Mouse (Mus musculus): ENCODE data around the gene Phf11d. TPM values are rescaled to one million over a fixed set of nuclear protein-coding genes. Genes with fewer than 3 reads are reported as not detected.

Phf11d gene
- polyA plus RNA-seq (2012; rRNA removed; ENCODE audit: low replicate concordance) = 1.6 and 2.0 TPM in 2 replicates

GRCm38 (mm10) chr14:59365244-59365644 lies at the start of gene Phf11d:
Phf11d (minus strand) TSS chr14:59365470.

GRCm38 (mm10) chr14:59395281-59395680 lies 30.0 kb upstream of the Phf11d start, which contains the start of gene Phf11c:
Phf11c (minus strand) TSS chr14:59395381.

DNA sequence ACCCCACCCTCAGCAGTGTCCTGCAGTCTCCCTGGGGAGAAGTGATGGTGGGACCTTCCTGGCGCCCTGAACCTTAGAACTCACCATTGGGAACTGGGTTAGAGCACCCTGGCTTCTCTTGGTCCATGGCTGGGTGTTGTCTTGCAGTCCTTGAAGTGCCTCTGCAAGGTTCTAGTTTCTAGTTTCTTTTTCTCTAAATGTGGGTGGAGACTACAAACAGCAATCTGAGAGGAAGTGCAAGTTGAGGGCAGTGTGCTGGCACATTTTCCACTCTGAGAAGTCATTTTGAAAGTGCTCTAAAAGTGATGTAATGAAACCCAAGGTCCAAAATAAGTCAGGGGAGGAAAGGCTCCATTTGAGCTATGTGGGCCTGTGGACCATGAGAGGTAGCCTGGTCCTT lies 24.1 kb downstream of the Phf11d start, which contains the start of gene Phf11b:
TSS of gene Phf11b (minus strand) at position 163 of the 400 bp plus-strand sequence.

Other genes starting within 250 kb of the Phf11d start
- gene 1700129C05Rik, start 222.6 kb downstream of the Phf11d start, polyA plus RNA-seq (2012; rRNA removed; ENCODE audit: low replicate concordance) = not detected in 2 replicates
- gene Gm5142, start 186.7 kb downstream of the Phf11d start, polyA plus RNA-seq (2012; rRNA removed; ENCODE audit: low replicate concordance) = not detected in 2 replicates
- gene Rcbtb1, start 164.3 kb downstream of the Phf11d start, polyA plus RNA-seq (2012; rRNA removed; ENCODE audit: low replicate concordance) = 19.5 and 20.9 TPM in 2 replicates
- not detected in 2 replicates for gene Gm6904, start 105.3 kb downstream of the Phf11d start, polyA plus RNA-seq (2012; rRNA removed; ENCODE audit: low replicate concordance)
- 0.20 TPM in 1 of 2 replicates, not detected in the other for gene Phf11a, start 67.9 kb downstream of the Phf11d start, polyA plus RNA-seq (2012; rRNA removed; ENCODE audit: low replicate concordance)
- gene Phf11b, start 24.1 kb downstream of the Phf11d start, polyA plus RNA-seq (2012; rRNA removed; ENCODE audit: low replicate concordance) = 0.08 and 0.28 TPM in 2 replicates
- 0.12 and 0.13 TPM in 2 replicates for gene Phf11c, start 29.9 kb upstream of the Phf11d start, polyA plus RNA-seq (2012; rRNA removed; ENCODE audit: low replicate concordance)
- gene Setdb2, start 75.4 kb upstream of the Phf11d start, polyA plus RNA-seq (2012; rRNA removed; ENCODE audit: low replicate concordance) = 4.7 and 6.0 TPM in 2 replicates
- gene Cab39l, start 75.5 kb upstream of the Phf11d start, polyA plus RNA-seq (2012; rRNA removed; ENCODE audit: low replicate concordance) = 2.9 and 3.2 TPM in 2 replicates
- 0.66 and 2.1 TPM in 2 replicates for gene Cdadc1, start 232.5 kb upstream of the Phf11d start, polyA plus RNA-seq (2012; rRNA removed; ENCODE audit: low replicate concordance)